Mouse (Mus musculus) ovary, postnatal 36 days (tissue): ENCODE results near the gene Iqcd.

Source experiments
- DNase-seq: peaks from one replicate; pipeline ENCODE4 v3.0.0; 2022; ENCODE audit warnings: low spot score, mixed read lengths

Gene Iqcd

GRCm38 (mm10) chr5:120588569-120589094, at the start of gene Iqcd, which contains the start of gene Tpcn1:
Gene Iqcd (plus strand): TSS chr5:120589016.
Gene Tpcn1 (minus strand): TSS chr5:120588673.
- peak; percentile 99 for DNase-seq

GRCm38 (mm10) chr5:120548236-120548850, 40.5 kb upstream of the Iqcd start:
- DNase-seq, result no peak

- no peak for DNase-seq
Measured at GRCm38 (mm10) chr5:120550137-120550536, 38.7 kb upstream of the Iqcd start.

- no peak for DNase-seq
Measured at GRCm38 (mm10) chr5:120550673-120551072, 38.1 kb upstream of the Iqcd start.

GRCm38 (mm10) chr5:120555871-120556270, 32.9 kb upstream of the Iqcd start:
- no peak for DNase-seq

GRCm38 (mm10) chr5:120558041-120558440, 30.8 kb upstream of the Iqcd start:
- DNase-seq, result no peak

GRCm38 (mm10) chr5:120558762-120559161, 30.1 kb upstream of the Iqcd start:
- no peak for DNase-seq

GRCm38 (mm10) chr5:120560129-120560615, 28.6 kb upstream of the Iqcd start:
- DNase-seq, result no peak

GRCm38 (mm10) chr5:120560616-120561311, 28.1 kb upstream of the Iqcd start:
- DNase-seq, result peak; percentile 68

GRCm38 (mm10) chr5:120562956-120563913, 25.6 kb upstream of the Iqcd start:
- no peak for DNase-seq

- no peak for DNase-seq
Measured at GRCm38 (mm10) chr5:120563914-120564311, 24.9 kb upstream of the Iqcd start.

GRCm38 (mm10) chr5:120565171-120565905, 23.5 kb upstream of the Iqcd start:
- DNase-seq, result no peak

- DNase-seq, result no peak
Measured at GRCm38 (mm10) chr5:120566101-120566500, 22.7 kb upstream of the Iqcd start.

GRCm38 (mm10) chr5:120566681-120567252, 22.0 kb upstream of the Iqcd start:
- no peak for DNase-seq

GRCm38 (mm10) chr5:120567253-120567701, 21.5 kb upstream of the Iqcd start:
- DNase-seq, result peak; percentile 67

- DNase-seq, result no peak
Measured at GRCm38 (mm10) chr5:120567761-120568211, 21.0 kb upstream of the Iqcd start.

GRCm38 (mm10) chr5:120568336-120568768, 20.5 kb upstream of the Iqcd start:
- DNase-seq, result no peak

GRCm38 (mm10) chr5:120568964-120569363, 19.9 kb upstream of the Iqcd start:
- DNase-seq, result no peak

- no peak for DNase-seq
Measured at GRCm38 (mm10) chr5:120569791-120570190, 19.0 kb upstream of the Iqcd start.

GRCm38 (mm10) chr5:120570289-120570897, 18.4 kb upstream of the Iqcd start:
- no peak for DNase-seq
